Mouse (Mus musculus) skeletal muscle tissue, adult 2 months (tissue): ENCODE measurements at regions not wholly inside any gene's neighbourhood (a gene's known extent, or its start where the extent isn't known, plus 50 kb on each side); places are given as distances from the start of the nearest gene placed in this dataset.
"Not testable (repeated sequence)": the region's sequence is repeated elsewhere in the genome, so short reads cannot be mapped to it uniquely, and the experiment has no call there.

ENCODE experiments used
- DNase-seq: peaks from one replicate; pipeline ENCODE4 v3.0.0-alpha.2; 2012; ENCODE audit warnings: low read depth, low spot score

DNA sequence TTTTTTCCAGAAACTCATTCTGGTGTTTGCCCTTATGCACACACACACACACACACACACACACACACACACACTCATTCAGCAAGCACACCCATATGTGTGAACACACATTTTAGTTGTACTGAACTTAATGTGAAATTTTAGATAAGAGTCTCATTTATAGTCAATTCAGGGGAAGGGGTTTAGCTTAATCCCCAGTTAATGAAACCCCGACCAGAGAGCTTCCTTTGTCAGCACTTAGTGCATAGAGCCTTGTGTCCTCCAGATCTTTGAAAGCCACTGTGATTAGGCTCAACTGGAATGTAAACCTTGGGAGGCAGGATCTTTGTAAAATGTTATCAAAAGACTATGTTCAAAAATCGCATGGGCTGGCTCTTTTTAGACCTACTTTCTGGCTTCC is 53.4 kb downstream of the Rps12 start:
- no peak for DNase-seq

DNA sequence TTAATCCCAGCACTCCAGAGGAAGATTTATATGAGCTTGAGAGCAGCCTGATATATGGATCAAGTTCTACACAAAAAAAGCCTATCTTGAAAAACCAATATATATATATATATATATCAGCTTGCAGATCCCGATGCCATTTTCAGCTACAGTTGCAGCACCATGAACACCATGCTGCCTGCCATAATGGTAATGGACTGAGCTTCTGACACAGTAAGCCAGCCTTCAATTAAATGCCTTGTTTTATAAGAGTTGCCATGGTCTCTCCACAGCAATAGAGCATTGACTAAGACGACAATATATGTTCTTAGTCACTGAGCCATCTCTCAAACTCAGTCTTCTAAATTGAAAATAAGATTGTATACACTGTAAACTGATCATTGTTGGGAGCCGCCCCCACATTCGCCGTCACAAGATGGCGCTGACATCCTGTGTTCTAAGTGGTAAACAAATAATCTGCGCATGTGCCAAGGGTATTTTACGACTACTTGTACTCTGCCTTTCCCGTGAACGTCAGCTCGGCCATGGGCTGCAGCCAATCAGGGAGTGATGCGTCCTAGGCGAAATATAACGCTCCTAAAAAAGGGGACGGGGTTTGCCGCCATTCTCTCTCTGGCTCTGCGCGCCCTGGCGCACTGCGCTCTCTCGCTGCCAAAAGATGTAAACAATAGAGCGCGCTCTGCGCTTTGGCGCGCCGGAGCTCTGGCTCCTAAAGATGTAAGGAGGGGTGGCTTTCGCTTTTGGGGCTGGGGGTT is 60.9 kb downstream of the Rps12 start:
- not testable (repeated sequence) for DNase-seq

DNA sequence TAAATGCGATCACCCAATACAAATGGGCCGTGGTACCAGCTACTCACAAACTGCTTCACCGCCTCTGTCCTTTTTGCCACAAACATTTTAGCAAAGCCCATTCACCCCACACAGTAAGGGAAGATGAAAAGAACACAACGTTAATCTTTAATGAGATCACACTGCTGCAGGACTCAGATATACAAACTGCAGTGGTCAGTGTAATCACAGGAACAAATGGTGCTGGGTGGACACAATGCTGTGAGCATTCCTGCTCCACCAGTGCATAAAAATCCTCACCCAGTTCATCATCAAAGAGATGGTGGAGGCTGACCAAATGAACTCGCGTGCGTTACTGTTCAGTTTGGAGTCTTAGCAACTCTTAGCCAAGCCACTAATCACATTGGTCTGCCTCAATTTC is 69.0 kb downstream of the Rps12 start:
- no peak for DNase-seq

DNA sequence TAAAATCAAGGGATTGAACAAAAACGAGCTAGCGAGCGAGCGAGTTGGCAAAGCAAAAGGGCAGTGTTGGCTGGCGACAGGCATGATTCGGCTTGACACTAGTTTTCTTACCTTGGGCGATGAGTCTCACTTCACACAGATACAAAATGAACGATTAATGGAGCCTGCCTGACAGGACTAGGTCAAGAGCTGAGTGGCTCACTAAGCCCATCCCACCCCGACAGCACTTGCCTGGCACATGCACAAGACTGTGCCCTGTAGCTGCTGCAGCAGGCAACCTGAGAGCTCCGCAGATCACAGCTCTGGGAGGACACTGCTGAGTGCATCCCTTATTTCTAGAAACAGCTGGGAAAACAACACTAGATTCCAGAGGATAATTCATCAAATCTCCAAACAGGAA is 71.6 kb downstream of the Rps12 start:
- DNase-seq, result no peak

DNA sequence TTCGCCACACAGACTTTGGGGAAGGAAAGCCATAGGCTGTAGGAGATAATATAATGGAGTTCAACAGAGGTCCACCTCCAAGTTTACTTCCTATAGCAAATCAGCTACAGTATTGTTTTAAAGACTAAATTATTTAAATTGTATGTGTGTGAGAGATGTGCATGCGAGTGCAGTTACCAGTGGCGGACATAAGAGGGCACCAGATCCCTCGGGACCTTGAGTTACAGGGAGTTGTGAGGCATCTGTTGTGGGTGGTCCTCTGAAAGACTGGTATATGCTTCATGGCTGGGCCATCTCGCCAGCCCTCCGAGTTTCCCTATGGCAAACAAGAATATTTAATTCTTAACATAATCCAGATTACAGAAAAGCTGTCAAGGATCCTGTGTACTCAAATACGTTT is 72.0 kb downstream of the Rps12 start:
- no peak for DNase-seq

DNA sequence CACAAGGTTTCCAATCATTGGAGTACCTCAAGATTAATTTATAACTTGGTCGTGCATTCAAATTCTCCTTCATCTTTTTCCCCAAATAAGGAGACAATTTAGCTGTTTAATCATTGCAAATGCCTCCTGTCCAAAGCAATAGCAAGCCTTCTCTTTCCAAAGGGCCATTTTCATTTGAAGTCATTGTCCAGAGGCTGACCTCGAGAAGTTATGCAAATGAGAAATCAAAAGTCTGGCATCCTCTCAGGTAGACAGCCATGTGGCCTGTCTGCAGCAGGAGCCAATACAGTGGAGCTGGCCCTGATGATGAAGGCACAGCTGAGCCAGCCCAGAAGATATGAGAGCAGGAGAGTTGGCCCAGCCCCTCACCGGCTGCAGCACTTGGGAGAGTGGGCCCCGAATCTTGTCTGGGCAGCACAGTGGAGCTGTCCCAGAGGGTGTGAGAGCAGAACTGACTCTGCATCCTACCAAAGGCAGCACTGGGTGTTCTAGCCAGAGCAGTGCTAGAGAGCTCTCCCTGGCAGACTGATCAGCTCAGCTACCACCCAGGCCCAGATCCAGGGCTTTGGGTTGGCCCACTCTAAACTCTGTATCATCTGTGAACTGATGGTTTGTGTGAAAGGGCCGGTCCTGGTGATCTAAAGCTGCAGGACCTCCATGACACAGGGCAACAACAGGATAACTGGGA is 74.2 kb downstream of the Rps12 start:
- DNase-seq, result no peak

DNA sequence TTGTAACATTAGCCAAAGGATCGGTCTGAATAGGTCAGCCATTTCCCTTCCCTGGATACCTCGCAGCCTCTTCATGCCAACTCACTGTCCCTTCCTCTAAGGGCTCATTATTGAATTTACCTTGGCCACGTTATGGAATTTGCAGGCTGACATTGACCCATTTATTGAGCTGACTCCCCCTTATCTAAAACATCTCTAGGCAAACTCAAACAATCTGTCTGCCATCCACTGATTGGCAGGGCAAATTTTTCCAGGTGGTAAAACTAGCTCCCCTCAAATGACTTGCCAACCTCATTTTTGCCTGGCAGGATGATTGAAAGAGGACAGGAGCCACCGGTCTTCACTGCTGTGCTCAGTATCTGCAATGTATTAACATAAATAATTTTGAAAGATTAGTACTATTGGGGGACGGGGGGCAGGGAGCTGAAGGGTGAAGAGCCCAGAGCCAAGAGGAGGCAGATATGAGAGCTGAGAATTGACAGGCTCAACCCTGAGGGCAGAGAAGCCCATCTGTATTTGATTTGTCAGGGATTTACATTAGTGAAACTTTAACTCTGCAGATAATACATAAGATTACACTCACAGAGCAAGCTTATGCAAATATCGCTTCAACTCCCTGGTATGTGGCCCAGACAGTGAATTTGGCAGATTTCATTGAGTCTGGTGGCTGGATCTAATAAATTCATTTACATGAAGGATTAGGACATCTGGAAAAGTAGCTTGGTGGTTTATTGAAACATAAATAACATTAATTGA is 75.5 kb downstream of the Rps12 start:
- no peak for DNase-seq

DNA sequence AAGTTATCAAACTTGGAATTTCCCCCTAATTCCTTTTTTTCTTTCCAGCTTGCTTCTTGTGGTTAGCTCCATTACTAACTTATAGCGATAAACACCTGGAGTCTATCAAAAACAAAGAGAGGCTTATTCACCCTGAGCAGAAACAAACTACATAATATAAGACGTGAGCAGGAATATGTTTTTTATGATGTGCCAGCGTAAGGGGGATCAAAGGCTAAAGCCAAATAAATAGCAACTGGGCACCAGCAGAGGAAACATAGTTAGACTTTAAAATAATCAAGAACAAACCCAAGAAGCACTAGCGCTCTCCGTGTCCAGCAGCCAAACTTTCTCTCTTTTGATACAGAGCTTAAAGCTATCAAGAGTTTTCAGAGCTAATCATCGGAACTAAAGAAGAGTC is 76.1 kb downstream of the Rps12 start:
- DNase-seq, result no peak

DNA sequence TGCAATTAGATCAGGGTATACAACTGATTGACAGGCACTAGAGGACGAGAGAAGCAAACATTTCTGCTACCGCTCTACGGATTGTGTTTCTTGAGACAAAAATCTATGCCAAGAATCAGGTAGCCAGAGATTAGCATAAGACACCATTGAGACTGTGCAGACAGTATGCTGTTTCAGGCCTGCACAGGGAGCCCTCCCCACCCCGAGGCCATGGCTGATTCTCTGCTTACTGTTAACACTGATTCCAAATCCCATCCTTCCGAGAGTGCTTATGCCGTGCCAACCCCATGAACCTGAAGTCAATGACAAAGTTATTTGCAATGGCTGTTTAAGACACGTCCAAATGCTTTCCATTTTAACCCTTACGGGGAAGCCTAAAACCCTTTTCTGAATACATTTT is 78.8 kb downstream of the Rps12 start:
- no peak for DNase-seq

DNA sequence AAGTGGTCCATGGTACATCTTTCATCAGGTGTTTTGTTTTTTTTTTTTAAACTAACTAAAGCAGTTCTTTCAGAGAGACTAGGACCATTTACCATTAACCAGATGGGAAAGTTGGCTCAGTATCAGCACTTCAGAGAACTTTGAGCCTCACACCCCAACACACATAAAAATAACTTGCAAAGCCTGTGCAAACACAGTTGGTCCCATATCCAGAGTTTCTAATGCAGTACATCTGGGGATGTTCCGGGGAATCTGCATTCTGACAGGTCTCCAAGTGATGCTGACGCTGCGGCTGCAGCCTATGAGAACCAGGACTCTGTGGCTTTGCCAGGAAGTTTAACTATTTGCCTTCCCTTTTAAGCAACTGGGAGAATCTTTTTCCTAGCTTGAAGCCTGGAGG is 79.9 kb downstream of the Rps12 start:
- DNase-seq, result no peak

DNA sequence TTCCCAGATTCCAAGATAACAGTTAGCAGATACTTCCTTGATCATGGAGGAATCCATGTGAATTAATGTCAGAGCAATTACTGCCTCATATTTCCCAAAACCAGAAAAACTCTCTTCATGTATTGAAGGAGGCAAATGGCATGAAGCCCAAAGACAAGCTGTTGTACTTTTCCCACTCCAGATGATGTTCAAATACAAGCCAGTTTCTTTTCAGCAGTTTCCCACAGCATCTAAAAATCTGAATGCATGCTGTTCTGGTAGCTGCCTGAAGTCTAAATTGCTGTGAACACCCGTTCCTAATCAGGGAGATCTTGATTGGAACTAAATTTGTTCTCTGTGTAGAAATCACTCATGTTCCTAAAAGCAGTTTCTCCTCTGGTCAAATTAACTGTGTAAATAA is 83.0 kb downstream of the Rps12 start:
- no peak for DNase-seq

DNA sequence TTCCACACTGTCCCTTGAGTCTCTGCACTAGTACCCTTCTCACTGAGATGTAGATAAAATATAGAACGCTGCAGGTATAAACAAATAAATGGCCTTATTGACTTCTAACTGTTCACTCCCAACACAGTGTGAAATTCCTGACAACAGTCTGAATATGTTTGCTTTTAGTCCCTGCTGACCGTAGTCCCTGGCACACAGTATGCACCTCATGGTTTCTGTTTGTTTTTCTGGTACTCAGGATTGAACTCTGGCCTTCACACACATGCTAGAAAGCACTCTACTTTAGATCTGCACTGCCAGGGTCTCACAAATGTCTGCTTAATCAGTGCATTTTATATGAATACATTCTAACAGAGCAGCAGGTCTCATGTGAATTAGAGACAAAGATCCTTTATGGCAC is 95.8 kb downstream of the Rps12 start:
- DNase-seq, result no peak

DNA sequence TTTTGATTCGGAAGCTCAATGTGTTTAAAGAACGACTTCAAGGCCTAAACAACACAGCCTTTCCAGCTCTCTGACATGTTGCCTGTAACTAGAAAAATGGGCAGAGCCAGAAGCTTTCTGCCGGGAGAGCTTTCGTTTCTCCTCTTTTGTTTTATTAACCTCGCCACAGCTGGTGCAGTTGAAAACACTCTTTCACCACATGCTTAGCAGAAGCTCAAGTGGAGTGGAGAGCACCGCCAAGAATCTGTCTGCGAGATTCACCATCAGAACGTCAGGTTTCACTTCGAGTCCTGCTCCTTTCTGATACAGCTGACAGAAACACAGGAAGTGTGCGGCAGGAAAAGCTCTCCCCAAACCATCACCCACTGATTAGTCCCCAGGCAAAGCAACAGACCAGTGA is 100.1 kb downstream of the Rps12 start:
- DNase-seq, result no peak

DNA sequence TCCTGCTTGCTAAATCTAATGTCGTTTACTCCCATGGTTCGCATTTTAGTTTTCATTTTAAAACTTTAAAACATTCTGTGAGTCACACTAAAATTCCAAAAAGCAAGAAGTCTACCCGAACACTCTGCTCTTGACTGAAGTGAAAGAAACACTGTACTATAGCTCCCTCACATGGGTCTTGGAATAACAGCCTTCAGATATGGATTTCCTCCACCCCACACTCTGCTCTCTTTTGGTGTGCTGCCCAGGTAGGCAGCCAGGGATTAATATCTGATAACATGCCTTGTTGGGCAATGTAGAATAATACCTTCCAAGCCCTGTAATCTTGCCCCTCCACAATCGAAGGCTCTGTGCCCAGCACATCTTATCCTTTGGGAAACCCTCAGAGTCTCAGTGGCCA is 104.0 kb downstream of the Rps12 start:
- peak; percentile 12 for DNase-seq

DNA sequence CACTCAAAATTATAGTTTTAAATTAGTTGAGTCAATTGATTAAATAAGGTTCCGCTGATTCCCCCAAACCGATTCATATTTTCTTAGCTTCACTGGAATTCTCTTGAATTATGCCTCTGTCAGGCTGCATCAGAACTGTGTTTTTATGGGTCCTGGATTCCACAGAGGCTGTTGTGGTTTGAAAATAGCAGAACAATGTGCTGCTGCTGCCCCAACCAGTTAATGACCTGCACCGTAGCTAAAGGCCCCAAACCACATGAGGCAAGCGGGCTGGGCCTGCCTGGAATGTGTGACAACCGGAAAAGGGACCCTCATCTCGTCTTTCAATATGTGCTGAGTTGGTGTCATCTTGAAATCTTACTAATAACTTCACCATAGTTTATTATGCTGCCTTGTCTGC is 111.2 kb downstream of the Rps12 start:
- DNase-seq, result no peak

DNA sequence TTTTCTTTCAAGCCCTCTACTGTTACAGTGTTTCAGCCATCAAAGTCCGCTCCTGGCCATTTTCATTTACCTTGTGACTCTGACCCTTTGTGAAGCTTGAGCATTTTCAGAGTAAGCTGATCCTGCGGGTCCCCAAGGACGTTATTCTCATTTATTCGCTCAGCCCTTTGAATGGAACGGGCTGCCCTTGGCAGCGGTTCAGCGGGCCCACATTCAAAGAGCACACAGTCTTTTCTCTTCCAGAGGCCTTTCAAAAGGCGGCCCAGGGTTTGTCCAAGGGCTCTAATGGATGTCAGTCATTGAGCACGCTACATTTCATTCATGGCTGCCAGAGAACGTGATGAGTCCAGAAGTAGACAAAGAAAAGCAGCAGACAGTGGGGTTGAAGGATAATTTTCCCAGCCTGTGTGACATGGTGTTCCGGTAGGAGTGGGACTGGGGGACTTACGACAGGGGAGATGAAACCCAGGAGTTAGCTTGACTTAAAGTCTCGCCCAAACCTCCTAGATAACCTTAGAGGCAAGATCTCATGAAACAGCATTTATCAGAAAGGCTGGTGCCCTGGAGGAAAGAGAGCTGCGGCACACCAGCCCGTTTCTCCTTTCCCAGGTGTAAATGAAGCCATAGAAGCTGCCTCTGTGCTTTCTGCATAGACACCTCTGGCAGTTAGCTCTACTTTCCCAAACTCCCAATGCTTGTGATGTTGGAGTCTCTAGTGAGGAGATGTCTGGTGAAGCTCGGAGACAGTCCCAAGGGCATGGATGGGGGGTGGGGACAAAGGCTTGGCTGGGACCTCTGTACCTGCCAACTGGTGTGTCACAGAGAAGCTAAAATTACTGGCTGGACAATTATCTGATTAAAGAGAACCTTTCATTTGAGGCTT is 112.2 kb downstream of the Rps12 start:
- peak; percentile 14 for DNase-seq

DNA sequence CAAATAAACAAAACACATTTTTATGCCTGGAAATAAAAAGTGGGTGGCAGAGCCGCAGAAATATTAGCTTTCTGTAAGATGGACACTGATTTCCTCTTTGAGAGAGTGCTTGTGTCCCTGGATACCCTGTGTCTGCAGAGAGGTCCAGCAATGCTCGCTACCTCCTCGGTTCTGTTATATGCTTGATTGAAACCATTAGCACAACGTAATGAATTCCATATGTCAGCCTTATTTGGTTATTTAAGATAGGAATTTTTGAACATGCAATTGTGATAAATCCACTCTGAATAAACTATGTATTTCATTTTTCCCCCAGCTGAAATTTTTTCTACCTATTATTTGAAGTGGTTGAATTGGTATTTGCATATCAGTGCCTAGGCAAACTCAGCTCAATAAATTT is 114.8 kb downstream of the Rps12 start:
- no peak for DNase-seq

DNA sequence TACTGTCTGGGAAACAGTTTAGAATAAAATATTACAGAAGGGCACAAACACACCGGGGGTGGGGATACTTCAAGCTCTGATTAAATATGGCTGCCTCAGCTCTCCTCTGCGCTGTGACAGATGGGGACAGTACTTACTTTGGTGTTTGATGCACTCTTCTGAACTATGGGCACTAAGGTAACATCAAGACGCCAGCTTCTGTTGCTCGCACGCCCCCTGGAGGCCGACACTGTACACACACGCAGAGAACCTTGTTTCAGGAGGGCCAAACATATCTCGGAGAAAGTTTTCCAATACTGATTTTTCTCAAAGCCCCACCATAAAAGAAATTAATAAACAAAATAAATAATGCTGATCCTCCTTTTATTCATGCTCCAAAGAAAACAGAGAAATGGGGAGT is 115.6 kb downstream of the Rps12 start:
- DNase-seq, result peak; percentile 15

DNA sequence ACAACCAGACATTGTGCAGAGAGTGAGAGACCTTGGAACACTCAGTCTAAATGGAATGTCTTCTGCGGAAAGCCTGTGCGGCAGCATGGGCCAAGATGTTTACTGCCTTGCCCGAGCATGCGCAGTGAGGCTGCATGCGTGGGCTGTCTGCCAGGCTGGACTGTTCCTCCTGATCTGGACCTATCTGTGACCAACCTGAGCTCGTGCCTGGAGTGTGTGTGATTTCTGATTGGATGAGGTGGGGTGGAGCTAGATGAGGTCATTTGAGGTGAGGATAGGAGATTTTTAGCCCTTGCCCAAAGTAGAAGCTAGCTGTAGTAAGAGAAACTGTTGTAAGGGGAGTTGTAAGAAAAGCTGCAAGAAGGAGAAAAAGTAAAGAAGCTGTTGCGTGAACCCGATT is 121.2 kb downstream of the Rps12 start:
- DNase-seq, result not testable (repeated sequence)

DNA sequence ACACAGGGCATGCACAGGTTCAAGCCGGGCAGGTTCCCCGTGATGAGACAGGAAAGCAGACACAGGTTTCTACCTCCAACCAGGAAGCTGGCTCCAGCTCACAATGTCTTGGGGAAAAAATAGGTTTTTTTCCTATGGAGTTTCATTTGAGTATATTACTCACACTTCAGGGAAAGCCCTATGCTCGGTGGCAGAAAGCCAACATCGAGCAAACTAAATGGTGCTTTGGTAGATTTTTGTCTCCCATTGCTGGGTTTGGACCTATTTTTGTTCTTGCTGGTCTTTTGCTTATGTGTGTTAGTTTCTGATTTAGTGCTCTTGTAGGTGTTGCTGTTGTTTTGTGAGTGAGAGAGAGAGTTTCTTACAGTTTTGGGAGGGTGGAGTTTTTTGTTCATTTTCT is 160.9 kb downstream of the Rps12 start:
- DNase-seq, result no peak

DNA sequence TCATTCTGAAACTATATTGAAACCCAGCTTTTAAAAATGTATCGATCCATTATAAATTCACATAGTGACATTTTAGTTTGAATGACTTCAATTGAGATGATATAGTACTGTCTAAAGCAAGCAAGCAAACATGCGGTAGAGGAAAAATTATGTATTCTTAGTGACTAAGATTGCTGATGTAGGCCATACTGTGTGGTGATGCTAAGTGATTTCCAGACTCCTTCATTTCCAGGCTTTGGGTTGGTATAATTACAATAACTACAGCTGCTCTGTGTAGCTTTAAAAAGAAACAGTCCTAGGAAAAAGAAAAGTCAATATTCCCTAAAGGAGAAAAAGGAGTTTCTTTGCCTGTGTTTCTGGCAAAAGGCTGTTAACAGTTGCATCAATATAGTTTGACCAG is 175.0 kb downstream of the Rps12 start:
- DNase-seq, result no peak

DNA sequence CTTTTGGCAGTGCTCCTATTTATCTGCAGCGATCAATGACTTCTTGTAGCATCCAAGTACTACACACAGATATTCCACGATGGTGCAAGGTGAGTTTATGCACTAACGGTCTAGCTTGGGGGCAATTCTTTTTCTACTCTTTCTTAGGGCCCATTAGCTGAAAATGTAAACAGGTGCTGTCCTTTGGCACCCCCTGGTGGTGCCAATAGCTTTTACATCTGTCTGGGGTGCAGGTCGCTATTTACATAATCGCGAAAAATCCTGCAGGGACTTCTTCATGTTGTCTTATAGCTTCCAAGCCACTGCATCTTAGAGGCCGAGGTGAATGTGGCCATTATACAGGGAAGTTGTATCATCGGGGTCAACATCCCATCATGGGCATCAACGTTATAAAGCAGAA is 175.9 kb downstream of the Rps12 start:
- DNase-seq, result peak; percentile 86
